Comparison of ENCODE assay signal across 18 mouse cellular contexts in the genomic region with DNA sequence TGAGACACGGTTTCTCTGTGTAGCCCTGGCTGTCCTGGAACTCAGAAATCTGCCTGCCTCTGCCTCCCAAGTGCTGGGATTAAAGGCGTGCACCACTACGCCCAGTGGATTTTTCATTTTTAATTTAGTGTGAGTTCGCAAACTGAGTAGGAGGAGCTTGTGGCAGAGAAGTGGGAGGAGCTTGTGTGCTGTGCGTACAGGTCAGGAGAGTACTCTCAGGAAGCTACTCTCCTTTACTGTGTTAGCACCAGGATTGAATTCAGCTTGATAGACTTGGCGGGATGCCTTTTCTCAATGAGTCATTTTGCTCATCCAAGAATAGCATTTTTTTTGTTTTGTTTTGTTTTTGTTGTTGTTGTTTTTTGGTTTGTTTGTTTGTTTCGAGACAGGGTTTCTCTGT.
DNase-seq lines count a peak whose midpoint lies in the region; ATAC-seq and TF ChIP-seq lines count a peak whose summit lies in the region.
"Had no signal": no experiment of that assay in that cellular context is flagged by ENCODE, and none has a peak within 500 bp of the region (broad histone marks: within the 10 kb centered on the region; RNA-seq: fewer than 3 reads in every experiment).

No protein-coding gene starts in this region.

- H3K9me3 ChIP-seq in stomach, postnatal 0 days (ENCODE audit: control insufficient read depth, low read length) = no peaks in the 10 kb centered on the region
- H3K9me3 ChIP-seq: embryonic facial prominence, embryonic 10.5 days; embryonic facial prominence, embryonic 12.5 days had no signal

- no peak for TF ChIP-seq CTCF in stomach, postnatal 0 days (IDR thresholded peaks at IDR 0.05; ENCODE audit: low read depth)
- no peak for TF ChIP-seq CTCF in cerebellum, adult 2 months (IDR thresholded peaks at IDR 0.05; ENCODE audit: borderline replicate concordance, insufficient read depth, low read depth, low read length)

- 95% methylated on average over 7 of the region's 7 CpGs for WGBS in stomach, postnatal 0 days
- WGBS in cerebellum, adult 2 months = 93% methylated on average over 7 of the region's 7 CpGs

- no peaks in the 10 kb centered on the region for H3K4me1 ChIP-seq in stomach, postnatal 0 days (replicated peaks; ENCODE audit: control insufficient read depth, insufficient read depth)
- no peaks in the 10 kb centered on the region for H3K4me1 ChIP-seq in cerebellum, adult 2 months (ENCODE audit: control insufficient read depth, insufficient read depth, low read length)
- H3K4me1 ChIP-seq: embryonic facial prominence, embryonic 12.5 days had no signal

- H3K4me3 ChIP-seq in stomach, postnatal 0 days (ENCODE audit: low read depth, low read length) = no peak overlapping the region
- H3K4me3 ChIP-seq in cerebellum, adult 2 months (replicated peaks; ENCODE audit: insufficient read depth, low read depth, low read length) = no peak overlapping the region
- H3K4me3 ChIP-seq: embryonic facial prominence, embryonic 10.5 days; embryonic facial prominence, embryonic 12.5 days had no signal

- DNase-seq in ES-CJ7 (ENCODE audit: low read depth, low spot score) (peak; percentile 70), NIH3T3 (ENCODE audit: low read depth) (peak; percentile 37), ZHBTc4 (ENCODE audit: low read depth, low spot score) (peak; percentile 72)
- no peak for DNase-seq in stomach, postnatal 0 days (ENCODE audit: low spot score)
- DNase-seq in cerebellum, adult 2 months = no peak
- DNase-seq: adrenal gland, adult 2 months; adrenal gland, postnatal 10 days; adrenal gland, postnatal 25 days; cerebellum, adult 11 months; cerebellum, adult 18-20 months; cerebellum, adult 9-10 months; cerebellum, postnatal 10 days; cerebellum, postnatal 25 days had no signal

- no peak for ATAC-seq in stomach, postnatal 0 days (ENCODE audit: low FRiP score, low TSS enrichment)
- ATAC-seq: forebrain, embryonic 14.5 days; forebrain, embryonic 16.5 days had no signal

- no peaks in the 10 kb centered on the region for H3K27me3 ChIP-seq in stomach, postnatal 0 days (ENCODE audit: control insufficient read depth, insufficient read depth, low read length)
- H3K27me3 ChIP-seq in cerebellum, adult 2 months (ENCODE audit: control insufficient read depth, insufficient read depth, low read length) = no peaks in the 10 kb centered on the region
- H3K27me3 ChIP-seq: embryonic facial prominence, embryonic 12.5 days had no signal

- no peak overlapping the region for H3K9ac ChIP-seq in stomach, postnatal 0 days (ENCODE audit: low read length)
- H3K9ac ChIP-seq: embryonic facial prominence, embryonic 12.5 days had no signal

- H3K36me3 ChIP-seq in stomach, postnatal 0 days (ENCODE audit: control insufficient read depth, insufficient read depth, low read length) = no peaks in the 10 kb centered on the region
- H3K36me3 ChIP-seq: embryonic facial prominence, embryonic 10.5 days; embryonic facial prominence, embryonic 12.5 days; G1E had no signal

- TF ChIP-seq EP300 in stomach, postnatal 0 days (optimal IDR thresholded peaks at IDR 0.05) = no peak

- no peak for TF ChIP-seq POLR2A in cerebellum, adult 2 months (IDR thresholded peaks at IDR 0.05; ENCODE audit: borderline replicate concordance, insufficient read depth, low read length)

- H3K4me2 ChIP-seq in stomach, postnatal 0 days (replicated peaks; ENCODE audit: low read depth) = no peak overlapping the region
- H3K4me2 ChIP-seq: embryonic facial prominence, embryonic 12.5 days had no signal

- no peak overlapping the region for H3K27ac ChIP-seq in stomach, postnatal 0 days (replicated peaks)
- no peak overlapping the region for H3K27ac ChIP-seq in cerebellum, adult 2 months (ENCODE audit: insufficient read depth, low read length)
- H3K27ac ChIP-seq: embryonic facial prominence, embryonic 10.5 days; embryonic facial prominence, embryonic 12.5 days had no signal

Comparison
In these comparisons a context has a peak if more than half of its experiments do, and no peak if none do; other contexts are left out.
1. DNase-seq: peak in ES-CJ7 (single experiment), NIH3T3 (single experiment) and ZHBTc4 (single experiment); none in stomach, postnatal 0 days (single experiment) and cerebellum, adult 2 months (0 of 2).